Mouse (Mus musculus): ENCODE measurements around the gene Brca1. TPM values are rescaled to one million over a fixed set of nuclear protein-coding genes. Genes with fewer than 3 reads are reported as not detected.
"Not testable (repeated sequence)": the region's sequence is repeated elsewhere in the genome, so short reads cannot be mapped to it uniquely, and the experiment has no call there.

The Brca1 gene
- total and polyA plus RNA-seq, 3 experiments: 35.0 to 175 (median 71.0) TPM

DNA sequence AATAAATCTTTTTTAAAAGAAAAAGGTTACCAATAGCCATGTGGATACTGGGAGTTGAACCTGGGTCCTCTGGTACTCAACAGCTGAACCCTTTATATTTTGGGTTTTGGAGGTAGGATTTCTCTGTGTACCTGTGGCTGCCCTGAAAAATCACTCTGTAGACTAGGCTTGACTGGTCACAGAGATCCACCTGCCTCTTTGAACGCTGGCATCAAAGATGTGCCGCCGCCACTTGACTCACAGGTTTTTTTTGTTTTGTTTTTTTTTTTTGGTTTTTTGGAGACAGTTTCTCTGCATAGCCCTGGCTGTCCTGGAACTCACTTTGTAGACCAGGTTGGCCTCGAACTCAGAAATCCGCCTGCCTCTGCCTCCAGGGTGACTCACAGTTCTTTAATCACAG lies 104.0 kb downstream of the Brca1 start:
- peaks cover 72% of the 10 kb centered on the region for H3K4me1 ChIP-seq (ENCODE audit: insufficient read depth, low read depth, low read length)

DNA sequence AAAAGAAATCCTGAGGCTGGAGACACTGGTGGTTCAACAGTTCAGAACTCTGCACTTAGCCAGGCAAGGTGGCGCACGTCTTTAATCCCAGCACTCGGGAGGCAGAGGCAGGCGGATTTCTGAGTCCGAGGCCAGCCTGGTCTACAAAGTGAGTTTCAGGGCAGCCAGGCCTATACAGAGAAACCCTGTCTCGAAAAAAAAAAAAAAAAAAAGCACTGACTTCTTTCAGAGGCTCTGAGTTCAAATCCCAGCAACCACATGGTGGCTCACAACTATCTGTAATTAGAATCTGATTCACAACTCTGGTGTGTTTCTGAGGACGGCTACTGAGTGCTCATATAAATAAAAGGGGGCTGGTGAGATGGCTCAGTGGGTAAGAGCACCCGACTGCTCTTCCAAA lies 104.9 kb downstream of the Brca1 start:
- not testable (repeated sequence) for H3K9me3 ChIP-seq (replicated peaks); H3K4me3 ChIP-seq (ENCODE audit: low read depth, low read length); H3K27me3 ChIP-seq (ENCODE audit: insufficient read depth, low read length); ATAC-seq (ENCODE audit: extremely low read depth, insufficient number of reproducible peaks, low FRiP score, poor library complexity, severe bottlenecking); DNase-seq (ENCODE audit: low spot score)
- Histone ChIP-seq H3K36me3 (replicated peaks) (peaks cover 45% of the 10 kb centered on the region), H3K4me1 (ENCODE audit: insufficient read depth, low read depth, low read length) (peaks cover 63% of the 10 kb centered on the region)

More for the DNA sequence above, 104.0 kb downstream of the Brca1 start:
- TF ChIP-seq GATA1 (IDR thresholded peaks at IDR 0.05; ENCODE audit: borderline replicate concordance, low read length) (no peak), CTCF (IDR thresholded peaks at IDR 0.05; ENCODE audit: low read depth, low read length) (no peak), POLR2AphosphoS5 (IDR thresholded peaks at IDR 0.05; ENCODE audit: insufficient replicate concordance, low read depth, low read length) (no peak), GATA2 (IDR thresholded peaks at IDR 0.05; ENCODE audit: borderline replicate concordance, low read depth, low read length) (no peak), TAL1 (conservative IDR thresholded peaks at IDR 0.05; ENCODE audit: low read depth, low read length) (no peak)
- ATAC-seq (ENCODE audit: extremely low read depth, insufficient number of reproducible peaks, low FRiP score, poor library complexity, severe bottlenecking) (no peak), DNase-seq (ENCODE audit: low spot score) (no peak)
- Histone ChIP-seq H3K27me3 (ENCODE audit: insufficient read depth, low read length) (no peaks in the 10 kb centered on the region), H3K9me3 (replicated peaks) (no peaks in the 10 kb centered on the region), H3K36me3 (replicated peaks) (peaks cover 50% of the 10 kb centered on the region), H3K4me3 (ENCODE audit: low read depth, low read length) (peak overlapping the region; percentile 77; the same call in 1 of the 2 replicates)

DNA sequence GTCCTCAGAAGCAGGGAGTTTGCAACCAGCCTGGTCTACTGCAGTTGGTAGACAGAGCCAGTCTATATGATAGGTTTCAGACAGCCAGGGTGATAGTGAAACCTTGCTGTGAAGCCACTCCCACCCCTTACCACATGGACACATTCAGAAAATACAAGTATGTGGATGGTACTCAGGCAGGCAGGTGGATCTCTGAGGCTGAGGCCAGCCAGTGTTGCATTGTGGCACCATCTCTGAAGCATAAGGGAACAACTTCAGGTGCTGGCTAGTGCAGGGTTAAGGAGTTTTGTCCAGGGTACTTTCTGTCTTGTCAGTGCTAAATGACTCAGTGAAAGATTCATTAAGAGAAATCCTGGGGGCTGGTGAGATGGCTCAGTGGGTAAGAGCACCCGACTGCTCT lies 105.4 kb downstream of the Brca1 start:
- TF ChIP-seq TAL1 (conservative IDR thresholded peaks at IDR 0.05; ENCODE audit: low read depth, low read length) (no peak), GATA1 (IDR thresholded peaks at IDR 0.05; ENCODE audit: borderline replicate concordance, low read length) (no peak), CTCF (IDR thresholded peaks at IDR 0.05; ENCODE audit: low read depth, low read length) (no peak), GATA2 (IDR thresholded peaks at IDR 0.05; ENCODE audit: borderline replicate concordance, low read depth, low read length) (no peak), POLR2AphosphoS5 (IDR thresholded peaks at IDR 0.05; ENCODE audit: insufficient replicate concordance, low read depth, low read length) (0 out of 2 replicates have a peak, but pooled peaks have one; percentile 38)
- DNase-seq (ENCODE audit: low spot score) (no peak), ATAC-seq (ENCODE audit: extremely low read depth, insufficient number of reproducible peaks, low FRiP score, poor library complexity, severe bottlenecking) (no peak)
- Histone ChIP-seq H3K4me3 (ENCODE audit: low read depth, low read length) (no peak overlapping the region), H3K27me3 (ENCODE audit: insufficient read depth, low read length) (no peaks in the 10 kb centered on the region), H3K4me1 (ENCODE audit: insufficient read depth, low read depth, low read length) (peaks cover 58% of the 10 kb centered on the region), H3K9me3 (replicated peaks) (no peaks in the 10 kb centered on the region), H3K36me3 (replicated peaks) (peaks cover 42% of the 10 kb centered on the region)

DNA sequence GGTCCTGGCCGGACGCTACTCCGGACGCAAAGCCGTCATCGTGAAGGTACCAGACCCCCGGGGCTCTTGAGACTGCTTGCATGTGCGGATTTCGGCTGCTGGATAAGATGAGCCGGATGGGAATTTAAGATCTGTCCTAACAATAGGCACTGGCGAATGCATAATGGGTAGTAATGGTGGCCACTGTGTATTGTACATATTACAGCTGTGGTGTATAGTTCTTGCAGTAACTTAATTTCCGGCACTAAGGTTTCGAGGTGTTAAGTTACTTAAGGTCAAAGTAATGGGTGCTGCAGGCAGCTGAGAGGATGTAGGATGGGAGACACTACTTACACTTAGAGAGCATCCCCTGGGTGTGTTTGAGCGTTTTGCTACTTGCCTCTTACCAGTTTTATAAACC lies 109.0 kb downstream of the Brca1 start:
- TF ChIP-seq TAL1 (conservative IDR thresholded peaks at IDR 0.05; ENCODE audit: low read depth, low read length): no peak
- TF ChIP-seq CTCF (IDR thresholded peaks at IDR 0.05; ENCODE audit: low read depth, low read length): no peak
- TF ChIP-seq GATA2 (IDR thresholded peaks at IDR 0.05; ENCODE audit: borderline replicate concordance, low read depth, low read length): no peak
- TF ChIP-seq GATA1 (IDR thresholded peaks at IDR 0.05; ENCODE audit: borderline replicate concordance, low read length): no peak
- TF ChIP-seq POLR2AphosphoS5 (IDR thresholded peaks at IDR 0.05; ENCODE audit: insufficient replicate concordance, low read depth, low read length): no peak
- ATAC-seq (ENCODE audit: extremely low read depth, insufficient number of reproducible peaks, low FRiP score, poor library complexity, severe bottlenecking) (no peak), DNase-seq (ENCODE audit: low spot score) (no peak)
- Histone ChIP-seq H3K36me3 (replicated peaks) (peaks cover 37% of the 10 kb centered on the region), H3K27me3 (ENCODE audit: insufficient read depth, low read length) (no peaks in the 10 kb centered on the region), H3K4me3 (ENCODE audit: low read depth, low read length) (peak overlapping the region; percentile 87), H3K4me1 (ENCODE audit: insufficient read depth, low read depth, low read length) (peaks cover 32% of the 10 kb centered on the region), H3K9me3 (replicated peaks) (no peaks in the 10 kb centered on the region)

DNA sequence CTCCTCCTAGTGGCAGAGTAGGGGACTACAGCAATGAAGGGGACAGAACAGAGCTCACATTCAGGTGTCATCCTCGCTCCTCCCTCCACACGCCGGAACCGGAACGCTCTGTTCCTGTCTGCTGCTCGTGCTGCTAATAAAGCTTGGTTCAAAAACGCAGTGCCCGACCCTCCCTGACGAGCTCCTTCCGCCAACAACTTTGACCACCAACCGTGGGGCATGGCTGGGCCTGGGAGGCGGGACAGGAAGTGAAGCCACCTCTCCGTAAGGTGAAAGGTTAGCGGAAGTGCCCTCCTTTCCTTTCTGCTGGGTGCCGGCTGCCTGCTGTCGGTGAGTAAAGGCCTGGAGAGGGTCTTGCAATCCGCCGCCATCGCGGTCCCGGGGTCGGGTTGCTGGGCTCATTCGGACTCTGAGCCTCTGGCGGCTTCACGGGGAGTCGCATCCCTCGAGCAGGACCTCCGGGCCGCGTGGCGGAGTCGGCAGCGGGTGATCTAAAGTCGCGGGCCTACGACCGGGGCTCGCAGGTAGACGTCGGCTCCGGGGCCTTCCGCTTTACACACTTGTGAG lies 109.5 kb downstream of the Brca1 start, which contains the start of gene Rpl27:
Gene Rpl27, plus strand, starts transcription at position 172 of the 567 bp plus-strand sequence.
- no peak for TF ChIP-seq POLR2AphosphoS5 (IDR thresholded peaks at IDR 0.05; ENCODE audit: insufficient replicate concordance, low read depth, low read length)
- no peak for TF ChIP-seq GATA1 (IDR thresholded peaks at IDR 0.05; ENCODE audit: borderline replicate concordance, low read length)
- no peak for TF ChIP-seq GATA2 (IDR thresholded peaks at IDR 0.05; ENCODE audit: borderline replicate concordance, low read depth, low read length)
- peak; percentile 62 for TF ChIP-seq CTCF (IDR thresholded peaks at IDR 0.05; ENCODE audit: low read depth, low read length)
- Histone ChIP-seq H3K9me3 (replicated peaks) (no peaks in the 10 kb centered on the region), H3K4me3 (ENCODE audit: low read depth, low read length) (peak within 1 kb of the TSS; percentile 87), H3K36me3 (replicated peaks) (peaks cover 36% of the 10 kb centered on the region), H3K27me3 (ENCODE audit: insufficient read depth, low read length) (no peaks in the 10 kb centered on the region), H3K4me1 (ENCODE audit: insufficient read depth, low read depth, low read length) (peaks cover 27% of the 10 kb centered on the region)
- peak; percentile 84 for DNase-seq (ENCODE audit: low spot score)
- peak; percentile 97 for ATAC-seq (ENCODE audit: extremely low read depth, insufficient number of reproducible peaks, low FRiP score, poor library complexity, severe bottlenecking)

DNA sequence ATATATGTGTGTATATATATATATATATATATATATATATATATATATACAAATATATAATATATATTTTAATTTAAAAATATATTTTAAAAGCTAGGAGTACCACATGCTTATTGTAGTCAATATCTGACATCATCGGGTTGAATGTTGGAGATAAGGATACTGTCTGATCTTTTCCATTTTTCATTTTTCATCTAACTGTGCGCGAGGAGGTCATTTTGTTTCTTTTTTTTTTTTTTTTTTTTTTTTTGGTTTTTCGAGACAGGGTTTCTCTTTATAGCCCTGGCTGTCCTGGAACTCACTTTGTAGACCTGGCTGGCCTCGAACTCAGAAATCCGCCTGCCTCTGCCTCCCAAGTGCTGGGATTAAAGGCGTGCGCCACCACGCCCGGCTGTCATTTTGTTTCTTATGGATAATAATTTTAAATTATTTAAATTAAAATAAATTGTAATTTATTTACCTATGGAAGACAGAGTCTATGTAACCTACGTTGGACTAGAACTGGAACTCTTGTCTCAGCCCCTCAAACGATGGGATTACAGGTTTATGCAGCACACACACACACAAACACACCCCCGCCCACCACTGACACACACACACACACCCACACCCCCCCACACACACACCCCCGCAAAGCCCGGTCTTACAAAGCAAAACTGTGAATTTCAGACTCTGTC lies 110.2 kb downstream of the Brca1 start:
- peak overlapping the region; percentile 87 for H3K4me3 ChIP-seq (ENCODE audit: low read depth, low read length)
- ATAC-seq (ENCODE audit: extremely low read depth, insufficient number of reproducible peaks, low FRiP score, poor library complexity, severe bottlenecking); H3K9me3 ChIP-seq (replicated peaks); H3K27me3 ChIP-seq (ENCODE audit: insufficient read depth, low read length); DNase-seq (ENCODE audit: low spot score): not testable (repeated sequence)
- H3K4me1 ChIP-seq (ENCODE audit: insufficient read depth, low read depth, low read length): peaks cover 27% of the 10 kb centered on the region
- peaks cover 40% of the 10 kb centered on the region for H3K36me3 ChIP-seq (replicated peaks)

Other genes starting within 250 kb of the Brca1 start
- gene Becn1, start 249.7 kb downstream of the Brca1 start, total RNA-seq (2014; fragmentation: Nextera tagmentation): 42.5 and 46.3 TPM in 2 replicates
- 142 and 148 TPM in 2 replicates for gene Becn1, start 249.7 kb downstream of the Brca1 start, total RNA-seq (2017)
- 97.7 and 109 TPM in 2 replicates for gene Becn1, start 249.7 kb downstream of the Brca1 start, polyA plus RNA-seq (2012)
- gene Psme3, start 235.7 kb downstream of the Brca1 start, total RNA-seq (2014; fragmentation: Nextera tagmentation): 300 and 317 TPM in 2 replicates
- 98.7 and 113 TPM in 2 replicates for gene Psme3, start 235.7 kb downstream of the Brca1 start, total RNA-seq (2017)
- 68.6 and 68.8 TPM in 2 replicates for gene Psme3, start 235.7 kb downstream of the Brca1 start, polyA plus RNA-seq (2012)
- gene Aoc2, start 226.9 kb downstream of the Brca1 start, total RNA-seq (2014; fragmentation: Nextera tagmentation): 18.1 and 19.5 TPM in 2 replicates
- 4.5 and 4.6 TPM in 2 replicates for gene Aoc2, start 226.9 kb downstream of the Brca1 start, total RNA-seq (2017)
- gene Aoc2, start 226.9 kb downstream of the Brca1 start, polyA plus RNA-seq (2012): 10.0 and 10.1 TPM in 2 replicates
- 2.5 TPM in 1 of 2 replicates, not detected in the other for gene Aoc3, start 221.3 kb downstream of the Brca1 start, total RNA-seq (2014; fragmentation: Nextera tagmentation)
- 0.16 TPM in 1 of 2 replicates, not detected in the other for gene Aoc3, start 221.3 kb downstream of the Brca1 start, total RNA-seq (2017)
- gene Aoc3, start 221.3 kb downstream of the Brca1 start, polyA plus RNA-seq (2012): 0.07 and 0.10 TPM in 2 replicates
- gene G6pc, start 184.4 kb downstream of the Brca1 start, total RNA-seq (2014; fragmentation: Nextera tagmentation): not detected in 2 replicates
- 0.05 TPM in 1 of 2 replicates, not detected in the other for gene G6pc, start 184.4 kb downstream of the Brca1 start, total RNA-seq (2017)
- not detected in 2 replicates for gene G6pc, start 184.4 kb downstream of the Brca1 start, polyA plus RNA-seq (2012)
- gene Aarsd1, start 134.3 kb downstream of the Brca1 start, total RNA-seq (2014; fragmentation: Nextera tagmentation): 51.6 and 55.8 TPM in 2 replicates
- gene Aarsd1, start 134.3 kb downstream of the Brca1 start, total RNA-seq (2017): 47.0 and 50.9 TPM in 2 replicates
- 67.7 and 74.4 TPM in 2 replicates for gene Aarsd1, start 134.3 kb downstream of the Brca1 start, polyA plus RNA-seq (2012)
- gene Gm27029, start 127.2 kb downstream of the Brca1 start, total RNA-seq (2014; fragmentation: Nextera tagmentation): 3.0 TPM in 1 of 2 replicates, not detected in the other
- gene Gm27029, start 127.2 kb downstream of the Brca1 start, total RNA-seq (2017): 0.87 and 2.1 TPM in 2 replicates
- gene Gm27029, start 127.2 kb downstream of the Brca1 start, polyA plus RNA-seq (2012): 0.58 and 0.90 TPM in 2 replicates
- 5.0 and 6.0 TPM in 2 replicates for gene Rundc1, start 126.9 kb downstream of the Brca1 start, total RNA-seq (2014; fragmentation: Nextera tagmentation)
- gene Rundc1, start 126.9 kb downstream of the Brca1 start, total RNA-seq (2017): 6.7 and 7.6 TPM in 2 replicates
- 6.7 and 7.2 TPM in 2 replicates for gene Rundc1, start 126.9 kb downstream of the Brca1 start, polyA plus RNA-seq (2012)
- not detected in 2 replicates for gene Ptges3l, start 126.6 kb downstream of the Brca1 start, total RNA-seq (2014; fragmentation: Nextera tagmentation)
- 0.12 and 0.33 TPM in 2 replicates for gene Ptges3l, start 126.6 kb downstream of the Brca1 start, total RNA-seq (2017)
- 0.17 and 0.22 TPM in 2 replicates for gene Ptges3l, start 126.6 kb downstream of the Brca1 start, polyA plus RNA-seq (2012)
- 787 and 879 TPM in 2 replicates for gene Rpl27, start 109.7 kb downstream of the Brca1 start, total RNA-seq (2014; fragmentation: Nextera tagmentation)
- gene Rpl27, start 109.7 kb downstream of the Brca1 start, total RNA-seq (2017): 1,687 and 2,225 TPM in 2 replicates
- 444 and 1,039 TPM in 2 replicates for gene Rpl27, start 109.7 kb downstream of the Brca1 start, polyA plus RNA-seq (2012)
- gene Ifi35, start 103.5 kb downstream of the Brca1 start, total RNA-seq (2014; fragmentation: Nextera tagmentation): 26.3 and 34.3 TPM in 2 replicates
- 48.4 and 54.8 TPM in 2 replicates for gene Ifi35, start 103.5 kb downstream of the Brca1 start, total RNA-seq (2017)
- 24.3 and 28.1 TPM in 2 replicates for gene Ifi35, start 103.5 kb downstream of the Brca1 start, polyA plus RNA-seq (2012)
- 26.5 and 32.0 TPM in 2 replicates for gene Rnd2, start 87.0 kb downstream of the Brca1 start, total RNA-seq (2014; fragmentation: Nextera tagmentation)
- gene Rnd2, start 87.0 kb downstream of the Brca1 start, total RNA-seq (2017): 36.6 and 44.3 TPM in 2 replicates
- gene Rnd2, start 87.0 kb downstream of the Brca1 start, polyA plus RNA-seq (2012): 35.3 and 46.4 TPM in 2 replicates
- gene Vat1, start 85.7 kb downstream of the Brca1 start, total RNA-seq (2014; fragmentation: Nextera tagmentation): 237 and 238 TPM in 2 replicates
- gene Vat1, start 85.7 kb downstream of the Brca1 start, total RNA-seq (2017): 98.5 and 103 TPM in 2 replicates
- 384 and 452 TPM in 2 replicates for gene Vat1, start 85.7 kb downstream of the Brca1 start, polyA plus RNA-seq (2012)
- gene Nbr1, start 194 bp upstream of the Brca1 start, total RNA-seq (2014; fragmentation: Nextera tagmentation): 102 and 109 TPM in 2 replicates
- gene Nbr1, start 194 bp upstream of the Brca1 start, total RNA-seq (2017): 97.6 and 99.4 TPM in 2 replicates
- gene Nbr1, start 194 bp upstream of the Brca1 start, polyA plus RNA-seq (2012): 43.8 and 45.6 TPM in 2 replicates
- gene Tmem106a, start 30.3 kb upstream of the Brca1 start, total RNA-seq (2014; fragmentation: Nextera tagmentation): 3.4 and 7.8 TPM in 2 replicates
- gene Tmem106a, start 30.3 kb upstream of the Brca1 start, total RNA-seq (2017): 1.6 and 2.9 TPM in 2 replicates
- 1.00 and 1.0 TPM in 2 replicates for gene Tmem106a, start 30.3 kb upstream of the Brca1 start, polyA plus RNA-seq (2012)
- gene Gm11634, start 47.3 kb upstream of the Brca1 start, total RNA-seq (2014; fragmentation: Nextera tagmentation): not detected in 2 replicates
- not detected in 2 replicates for gene Gm11634, start 47.3 kb upstream of the Brca1 start, total RNA-seq (2017)
- not detected in 2 replicates for gene Gm11634, start 47.3 kb upstream of the Brca1 start, polyA plus RNA-seq (2012)
- 15.4 and 23.8 TPM in 2 replicates for gene Rdm1, start 75.2 kb upstream of the Brca1 start, total RNA-seq (2014; fragmentation: Nextera tagmentation)
- gene Rdm1, start 75.2 kb upstream of the Brca1 start, total RNA-seq (2017): 10.8 and 13.8 TPM in 2 replicates
- gene Rdm1, start 75.2 kb upstream of the Brca1 start, polyA plus RNA-seq (2012): 3.0 and 3.8 TPM in 2 replicates
- 3.5 and 6.8 TPM in 2 replicates for gene Arl4d, start 113.6 kb upstream of the Brca1 start, total RNA-seq (2014; fragmentation: Nextera tagmentation)
- 2.2 TPM in 2 replicates for gene Arl4d, start 113.6 kb upstream of the Brca1 start, total RNA-seq (2017)
- gene Arl4d, start 113.6 kb upstream of the Brca1 start, polyA plus RNA-seq (2012): 5.2 TPM in 2 replicates
- 44.8 and 46.2 TPM in 2 replicates for gene Dhx8, start 181.0 kb upstream of the Brca1 start, total RNA-seq (2014; fragmentation: Nextera tagmentation)
- gene Dhx8, start 181.0 kb upstream of the Brca1 start, total RNA-seq (2017): 30.9 and 31.1 TPM in 2 replicates
- 13.0 and 14.8 TPM in 2 replicates for gene Dhx8, start 181.0 kb upstream of the Brca1 start, polyA plus RNA-seq (2012)
- gene Etv4, start 233.4 kb upstream of the Brca1 start, total RNA-seq (2014; fragmentation: Nextera tagmentation): not detected in 2 replicates
- gene Etv4, start 233.4 kb upstream of the Brca1 start, total RNA-seq (2017): 0.35 and 1.9 TPM in 2 replicates
- 1.6 and 1.9 TPM in 2 replicates for gene Etv4, start 233.4 kb upstream of the Brca1 start, polyA plus RNA-seq (2012)